Mouse (Mus musculus) liver, embryonic 12.5 days (tissue): Measurements from ENCODE around the gene Tas2r137. TPM values are rescaled to one million over a fixed set of nuclear protein-coding genes. Genes with fewer than 3 reads are reported as not detected.

Experiments used
- ATAC-seq: fragments of 200-750 bp; cut with Nextera tagmentation; 2 replicates; pipeline ENCODE4 v1.8.0; 2017; ENCODE audit warnings: moderate number of reproducible peaks, mild to moderate bottlenecking, moderate library complexity
- H3K27ac ChIP-seq: fragments of 300-500 bp; sonication (generic); 2 replicates; pipeline ENCODE4 v1.5.1; 2016; ENCODE audit warnings: mild to moderate bottlenecking
- H3K27me3 ChIP-seq: fragments of 300-500 bp; sonication (generic); replicated peaks from 2 replicates; pipeline ENCODE4 v1.6.1; 2016; ENCODE audit warnings: mild to moderate bottlenecking, moderate library complexity
- H3K36me3 ChIP-seq: fragments of 300-500 bp; sonication (generic); 2 replicates; pipeline ENCODE4 v1.6.1; 2016; ENCODE audit warnings: mild to moderate bottlenecking, moderate library complexity
- H3K4me1 ChIP-seq: fragments of 300-500 bp; sonication (generic); 2 replicates; pipeline ENCODE4 v1.6.1; 2016
- H3K4me2 ChIP-seq: fragments of 300-500 bp; sonication (generic); 2 replicates; pipeline ENCODE4 v1.6.1; 2016; ENCODE audit warnings: mild to moderate bottlenecking, moderate library complexity
- H3K4me3 ChIP-seq: fragments of 300-500 bp; sonication (generic); 2 replicates; pipeline ENCODE4 v1.5.1; 2016; ENCODE audit warnings: mild to moderate bottlenecking, moderate library complexity
- H3K9ac ChIP-seq: fragments of 300-500 bp; sonication (generic); 2 replicates; pipeline ENCODE4 v1.6.1; 2016; ENCODE audit warnings: mild to moderate bottlenecking, moderate library complexity
- H3K9me3 ChIP-seq: fragments of 300-500 bp; sonication (generic); replicated peaks from 2 replicates; pipeline ENCODE4 v1.6.1; 2016; ENCODE audit warnings: mild to moderate bottlenecking, moderate library complexity
- WGBS: fragments of 180-500 bp; shearing (Covaris S2); methylation state at CpG from one replicate; pipeline ENCODE4 v1.1.7; 2016; ENCODE audit not compliant: insufficient replicate concordance; 5-methylcytosine and 5-hydroxymethylcytosine counted together
- polyA plus RNA-seq: library from polyadenylated mRNA; unstranded; fragments of >200 nt; fragmentation: Nextera tagmentation; extraction: Ambion mirVana; gene quantifications from 2 replicates; pipeline ENCODE4 v1.2.1, GENCODE M21; 2016

Gene Tas2r137
- not detected in 2 replicates for polyA plus RNA-seq

GRCm38 (mm10) chr6:40490933-40491332 lies at the start of gene Tas2r137:
Gene Tas2r137, plus strand, starts transcription at chr6:40491233.
- Histone ChIP-seq H3K4me2 (no peak within 1 kb of the TSS), H3K27me3 (no peaks in the 10 kb centered on the region), H3K4me1 (no peaks in the 10 kb centered on the region), H3K36me3 (no peaks in the 10 kb centered on the region), H3K27ac (no peak within 1 kb of the TSS), H3K9me3 (no peaks in the 10 kb centered on the region), H3K4me3 (no peak within 1 kb of the TSS), H3K9ac (no peak within 1 kb of the TSS)
- no peak for ATAC-seq

GRCm38 (mm10) chr6:40441276-40441675 lies 49.8 kb upstream of the Tas2r137 start:
- Histone ChIP-seq H3K9me3 (no peaks in the 10 kb centered on the region), H3K36me3 (no peaks in the 10 kb centered on the region), H3K27ac (no peak overlapping the region), H3K9ac (no peak overlapping the region), H3K4me3 (no peak overlapping the region), H3K4me1 (peaks cover under 1% of the 10 kb centered on the region; the same call in 1 of the 2 replicates), H3K27me3 (peaks cover 61% of the 10 kb centered on the region), H3K4me2 (no peak overlapping the region)
- ATAC-seq = no peak
- WGBS = 70% methylated on average over 3 of the region's 3 CpGs

GRCm38 (mm10) chr6:40441755-40442154 lies 49.3 kb upstream of the Tas2r137 start:
- 45% methylated on average over 3 of the region's 3 CpGs for WGBS
- peaks cover 57% of the 10 kb centered on the region for H3K27me3 ChIP-seq
- no peaks in the 10 kb centered on the region for H3K9me3 ChIP-seq
- H3K4me1 ChIP-seq = no peaks in the 10 kb centered on the region; the same call in 1 of the 2 replicates
- H3K4me2 ChIP-seq = no peak overlapping the region
- ATAC-seq = no peak
- no peak overlapping the region for H3K4me3 ChIP-seq
- H3K27ac ChIP-seq = no peak overlapping the region
- H3K9ac ChIP-seq = no peak overlapping the region
- H3K36me3 ChIP-seq = no peaks in the 10 kb centered on the region

GRCm38 (mm10) chr6:40443281-40443928 lies 47.6 kb upstream of the Tas2r137 start:
- Histone ChIP-seq H3K4me1 (no peaks in the 10 kb centered on the region; the same call in 1 of the 2 replicates), H3K36me3 (no peaks in the 10 kb centered on the region), H3K27me3 (peaks cover 45% of the 10 kb centered on the region), H3K4me3 (no peak overlapping the region), H3K9ac (no peak overlapping the region), H3K4me2 (no peak overlapping the region), H3K9me3 (no peaks in the 10 kb centered on the region), H3K27ac (no peak overlapping the region)
- WGBS = 25% methylated on average over 10 of the region's 10 CpGs
- no peak for ATAC-seq

- ATAC-seq = no peak
- H3K4me3 ChIP-seq = no peak overlapping the region
- H3K27me3 ChIP-seq = peaks cover 11% of the 10 kb centered on the region; the same call in 1 of the 2 replicates
- no peak overlapping the region for H3K27ac ChIP-seq
- no peak overlapping the region for H3K9ac ChIP-seq
- no peaks in the 10 kb centered on the region for H3K9me3 ChIP-seq
- H3K4me2 ChIP-seq = no peak overlapping the region
- no peaks in the 10 kb centered on the region for H3K4me1 ChIP-seq
- no peaks in the 10 kb centered on the region for H3K36me3 ChIP-seq
Observed at GRCm38 (mm10) chr6:40448626-40449025, 42.4 kb upstream of the Tas2r137 start.

GRCm38 (mm10) chr6:40454436-40455041 lies 36.5 kb upstream of the Tas2r137 start:
- Histone ChIP-seq H3K9me3 (no peaks in the 10 kb centered on the region), H3K36me3 (no peaks in the 10 kb centered on the region), H3K27ac (no peak overlapping the region), H3K4me1 (no peaks in the 10 kb centered on the region), H3K27me3 (no peaks in the 10 kb centered on the region), H3K4me3 (no peak overlapping the region), H3K9ac (no peak overlapping the region), H3K4me2 (no peak overlapping the region)
- WGBS = 18% methylated on average over 7 of the region's 7 CpGs
- ATAC-seq = no peak

GRCm38 (mm10) chr6:40465710-40466109 lies 25.3 kb upstream of the Tas2r137 start:
- Histone ChIP-seq H3K9ac (no peak overlapping the region), H3K27me3 (no peaks in the 10 kb centered on the region), H3K4me1 (peaks cover 2% of the 10 kb centered on the region; the same call in 1 of the 2 replicates), H3K27ac (no peak overlapping the region), H3K36me3 (no peaks in the 10 kb centered on the region), H3K4me3 (no peak overlapping the region), H3K9me3 (no peaks in the 10 kb centered on the region), H3K4me2 (no peak overlapping the region)
- WGBS = 38% methylated on average over 6 of the region's 6 CpGs
- ATAC-seq = no peak

- Histone ChIP-seq H3K36me3 (peaks cover 29% of the 10 kb centered on the region), H3K9me3 (no peaks in the 10 kb centered on the region), H3K4me1 (peaks cover 10% of the 10 kb centered on the region), H3K9ac (peak within 1 kb of the TSS; percentile 85), H3K27ac (peak within 1 kb of the TSS; percentile 89), H3K4me2 (peak within 1 kb of the TSS; percentile 83), H3K4me3 (peak within 1 kb of the TSS; percentile 84), H3K27me3 (no peaks in the 10 kb centered on the region)
- 2% methylated on average over 54 of the region's 54 CpGs for WGBS
- ATAC-seq = peak; percentile 95
Observed at GRCm38 (mm10) chr6:40470916-40471719, 19.9 kb upstream of the Tas2r137 start, which contains the start of gene Ssbp1. Gene Ssbp1, plus strand, starts transcription at chr6:40471352.

GRCm38 (mm10) chr6:40471720-40472010 lies 19.4 kb upstream of the Tas2r137 start:
- Histone ChIP-seq H3K36me3 (peaks cover 33% of the 10 kb centered on the region), H3K27me3 (no peaks in the 10 kb centered on the region), H3K9ac (peak overlapping the region; percentile 85), H3K4me1 (peaks cover 10% of the 10 kb centered on the region), H3K27ac (peak overlapping the region; percentile 89), H3K4me3 (peak overlapping the region; percentile 84), H3K4me2 (peak overlapping the region; percentile 83), H3K9me3 (no peaks in the 10 kb centered on the region)
- ATAC-seq = no peak
- WGBS = under 1% methylated on average over 7 of the region's 7 CpGs

GRCm38 (mm10) chr6:40476132-40476531 lies 14.9 kb upstream of the Tas2r137 start:
- no peaks in the 10 kb centered on the region for H3K9me3 ChIP-seq
- H3K36me3 ChIP-seq = peaks cover 58% of the 10 kb centered on the region
- WGBS = 68% methylated on average over 4 of the region's 4 CpGs
- no peak overlapping the region for H3K9ac ChIP-seq
- no peaks in the 10 kb centered on the region for H3K27me3 ChIP-seq
- no peak for ATAC-seq
- H3K4me1 ChIP-seq = peaks cover 8% of the 10 kb centered on the region
- no peak overlapping the region for H3K27ac ChIP-seq
- no peak overlapping the region for H3K4me3 ChIP-seq
- no peak overlapping the region for H3K4me2 ChIP-seq

GRCm38 (mm10) chr6:40479705-40480104 lies 11.3 kb upstream of the Tas2r137 start:
- H3K36me3 ChIP-seq = peaks cover 75% of the 10 kb centered on the region
- 73% methylated on average over 1 of the region's 1 CpGs for WGBS
- ATAC-seq = no peak

GRCm38 (mm10) chr6:40482318-40482717 lies 8.7 kb upstream of the Tas2r137 start:
- H3K36me3 ChIP-seq = peaks cover 63% of the 10 kb centered on the region

More at GRCm38 (mm10) chr6:40479705-40480104, 11.3 kb upstream of the Tas2r137 start:
- no peaks in the 10 kb centered on the region for H3K4me1 ChIP-seq
- H3K27ac ChIP-seq = no peak overlapping the region
- no peak overlapping the region for H3K9ac ChIP-seq
- no peak overlapping the region for H3K4me2 ChIP-seq
- H3K4me3 ChIP-seq = no peak overlapping the region
- no peaks in the 10 kb centered on the region for H3K27me3 ChIP-seq
- H3K9me3 ChIP-seq = no peaks in the 10 kb centered on the region

More at GRCm38 (mm10) chr6:40482318-40482717, 8.7 kb upstream of the Tas2r137 start:
- Histone ChIP-seq H3K27ac (no peak overlapping the region), H3K4me1 (no peaks in the 10 kb centered on the region), H3K9ac (no peak overlapping the region), H3K27me3 (no peaks in the 10 kb centered on the region), H3K9me3 (no peaks in the 10 kb centered on the region), H3K4me3 (no peak overlapping the region), H3K4me2 (no peak overlapping the region)
- ATAC-seq = no peak
- 87% methylated on average over 5 of the region's 5 CpGs for WGBS
